Comparison of ENCODE assay signal across 22 mouse cellular contexts in genomic region chr9:119484868-119485267, GRCm38 (mm10).
"Had no signal": no experiment of that assay in that cellular context is flagged by ENCODE, and none has a peak within 500 bp of the region (broad histone marks: within the 10 kb centered on the region; RNA-seq: fewer than 3 reads in every experiment).

No protein-coding gene starts in this region.

- H3K4me2 ChIP-seq: kidney, embryonic 15.5 days; limb, embryonic 12.5 days; limb, embryonic 15.5 days; liver, embryonic 11.5 days; lung, embryonic 14.5 days; midbrain, embryonic 12.5 days; midbrain, embryonic 15.5 days; neural tube, embryonic 12.5 days; neural tube, embryonic 15.5 days; stomach, embryonic 15.5 days had no signal

- H3K9ac ChIP-seq: kidney, embryonic 15.5 days; limb, embryonic 12.5 days; limb, embryonic 15.5 days; liver, embryonic 14.5 days; liver, postnatal 0 days; lung, embryonic 14.5 days; midbrain, embryonic 12.5 days; midbrain, embryonic 15.5 days; neural tube, embryonic 12.5 days; neural tube, embryonic 15.5 days; stomach, embryonic 15.5 days had no signal

- ATAC-seq: intestine, postnatal 0 days; liver, postnatal 0 days; lung, postnatal 0 days; midbrain, embryonic 15.5 days had no signal

- H3K27ac ChIP-seq: kidney, embryonic 15.5 days; limb, embryonic 12.5 days; limb, embryonic 15.5 days; liver, embryonic 14.5 days; macrophage; midbrain, embryonic 12.5 days; midbrain, embryonic 15.5 days; neural tube, embryonic 12.5 days; neural tube, embryonic 15.5 days; stomach, embryonic 15.5 days had no signal

- H3K27me3 ChIP-seq: kidney, embryonic 15.5 days; limb, embryonic 12.5 days; limb, embryonic 15.5 days; midbrain, embryonic 12.5 days; midbrain, embryonic 15.5 days; neural tube, embryonic 12.5 days; neural tube, embryonic 15.5 days; stomach, embryonic 15.5 days had no signal

- H3K4me1 ChIP-seq: limb, embryonic 15.5 days; stomach, embryonic 15.5 days had no signal

- H3K9me3 ChIP-seq: kidney, embryonic 15.5 days; limb, embryonic 12.5 days; limb, embryonic 15.5 days; midbrain, embryonic 12.5 days; midbrain, embryonic 15.5 days; neural tube, embryonic 12.5 days; neural tube, embryonic 15.5 days; stomach, embryonic 15.5 days had no signal

- H3K4me3 ChIP-seq: kidney, embryonic 15.5 days; limb, embryonic 12.5 days; limb, embryonic 15.5 days; midbrain, embryonic 12.5 days; midbrain, embryonic 15.5 days; neural tube, embryonic 12.5 days; neural tube, embryonic 15.5 days; stomach, embryonic 15.5 days had no signal

- H3K36me3 ChIP-seq: kidney, embryonic 15.5 days; limb, embryonic 12.5 days; limb, embryonic 15.5 days; midbrain, embryonic 12.5 days; midbrain, embryonic 15.5 days; neural tube, embryonic 12.5 days; neural tube, embryonic 15.5 days; stomach, embryonic 15.5 days had no signal

- DNase-seq: kidney, adult 2 months; kidney, postnatal 14 days; kidney, postnatal 4 days; left cerebral cortex, postnatal 4 days; liver, postnatal 0 days; lung, embryonic 14.5 days; right cerebral cortex, adult 18-20 months; right cerebral cortex, postnatal 25 days; spleen, adult 18-20 months had no signal
